Mouse (Mus musculus) retina, postnatal 1 day (tissue): ENCODE data around the gene A630089N07Rik.

Source experiments
- DNase-seq: peaks from one replicate; pipeline ENCODE4 v3.0.0-alpha.2; 2012

Gene A630089N07Rik

DNA sequence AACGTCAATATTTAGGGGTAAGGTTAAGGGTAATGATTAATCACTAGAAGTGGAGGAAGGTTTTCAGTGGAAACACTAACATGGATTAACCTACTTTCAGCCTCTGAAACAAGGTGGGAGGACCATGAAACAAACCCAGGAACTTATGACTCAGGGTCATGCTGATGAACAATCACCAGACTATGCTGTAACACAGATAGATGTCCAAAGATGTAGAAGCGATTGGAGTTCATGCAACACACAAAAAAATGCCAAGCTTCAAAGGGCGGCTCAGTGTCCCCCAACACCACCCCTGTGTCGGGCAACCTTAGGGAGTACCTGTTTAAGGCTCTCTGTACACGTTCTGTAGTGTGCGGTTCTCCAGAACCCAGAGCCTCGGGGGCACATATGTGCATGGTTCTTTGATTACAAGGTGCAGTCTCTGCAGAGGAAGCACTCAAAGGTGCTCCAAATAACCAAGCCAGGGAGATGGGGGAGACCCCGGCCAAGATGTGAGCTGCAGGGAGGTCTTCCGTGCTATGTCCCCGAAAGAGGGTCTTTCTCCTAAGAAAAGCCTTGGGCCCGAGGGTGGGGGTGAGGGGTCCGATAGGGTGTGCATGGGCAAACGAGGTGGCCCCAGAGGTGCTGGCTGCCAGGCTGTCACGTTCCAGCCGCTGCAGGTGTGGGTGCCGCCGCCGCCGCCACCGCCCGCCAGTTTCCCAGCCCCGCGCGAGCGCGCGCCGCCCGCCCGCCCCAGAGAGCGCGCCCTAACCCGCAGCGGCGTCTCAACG lies 120.7 kb downstream of the A630089N07Rik start:
- no peak for DNase-seq

- DNase-seq, result no peak
Measured at GRCm38 (mm10) chr16:97960348-97960747, 121.9 kb downstream of the A630089N07Rik start.

DNA sequence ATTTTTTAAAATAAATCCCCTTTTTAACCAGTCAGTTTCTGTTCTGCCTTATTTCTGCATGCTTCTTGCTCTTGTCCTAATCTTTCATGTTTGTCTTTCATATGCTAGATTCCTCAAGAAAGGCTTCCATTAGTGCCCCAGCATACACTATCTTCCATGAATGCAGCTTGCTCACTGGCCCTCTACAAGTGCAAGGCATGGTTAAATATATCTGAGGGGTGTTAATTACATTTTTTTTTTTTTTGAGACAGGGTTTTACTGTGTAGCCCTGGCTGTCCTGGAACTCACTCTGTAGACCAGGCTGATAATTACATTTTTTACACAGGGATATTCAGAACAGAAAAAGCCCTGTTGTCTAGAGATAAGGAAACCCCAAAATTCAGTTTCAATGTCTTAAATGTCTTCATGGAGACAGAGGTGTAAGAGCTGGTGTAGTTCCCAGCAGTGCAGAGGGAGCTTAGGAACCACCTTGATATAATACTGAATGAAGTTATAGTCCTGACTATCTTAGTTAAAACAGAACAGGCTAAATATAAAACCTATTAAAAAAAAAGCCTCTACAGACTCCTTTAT lies 123.8 kb downstream of the A630089N07Rik start:
- no peak for DNase-seq

- DNase-seq, result no peak
Measured at GRCm38 (mm10) chr16:97957626-97958025, 124.6 kb downstream of the A630089N07Rik start.

DNA sequence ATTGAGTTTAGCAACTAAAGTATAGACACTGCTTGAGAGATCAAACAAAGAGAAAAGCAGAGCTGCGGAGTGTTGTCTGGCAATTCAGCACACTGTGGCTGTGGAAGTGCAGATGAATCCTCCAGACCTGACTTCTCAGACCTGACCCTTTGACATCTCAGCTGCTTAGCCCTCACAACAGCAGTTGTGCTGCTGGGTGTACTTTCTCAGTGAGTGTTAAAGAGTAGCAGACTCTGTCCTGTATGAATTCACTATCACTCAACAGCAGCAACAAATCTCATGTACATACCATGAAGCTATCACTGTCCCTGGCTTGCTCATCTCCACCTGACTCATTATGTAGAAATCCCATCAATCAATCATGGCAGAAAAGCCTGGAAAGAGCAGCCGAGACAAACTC lies 126.2 kb downstream of the A630089N07Rik start:
- DNase-seq, result no peak

DNA sequence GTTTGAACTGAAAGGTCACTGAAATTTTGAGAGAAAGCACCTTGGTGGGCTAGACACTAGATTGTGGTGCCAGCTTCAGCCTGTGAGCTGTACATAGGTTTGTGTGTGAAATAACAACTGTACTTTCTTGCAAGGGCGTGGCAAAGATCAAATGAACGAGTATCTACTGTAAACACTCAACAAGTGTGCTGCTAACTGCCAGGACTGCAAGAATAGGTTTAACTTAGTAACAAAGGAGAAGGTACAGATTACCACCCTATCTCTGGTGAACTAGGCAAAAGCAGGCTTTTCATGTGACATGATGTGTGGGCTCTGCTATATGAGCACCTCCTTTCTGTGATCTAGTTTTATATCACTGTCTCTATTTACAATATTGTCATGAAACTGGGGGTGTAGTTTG lies 128.9 kb downstream of the A630089N07Rik start:
- no peak for DNase-seq

GRCm38 (mm10) chr16:97952801-97953200 lies 129.4 kb downstream of the A630089N07Rik start:
- no peak for DNase-seq

- DNase-seq, result no peak
Measured at GRCm38 (mm10) chr16:97952371-97952770, 129.9 kb downstream of the A630089N07Rik start.
